Mouse (Mus musculus): ENCODE measurements around the gene Cd3d. TPM values are rescaled to one million over a fixed set of nuclear protein-coding genes. Genes with fewer than 3 reads are reported as not detected.

Gene Cd3d
- total and polyA plus RNA-seq, 2 experiments from 2014 or later, result not detected

GRCm38 (mm10) chr9:45008342-45008741 lies 26.8 kb downstream of the Cd3d start:
- DNase-seq (ENCODE audit: low spot score), result no peak
- H3K4me3 ChIP-seq (ENCODE audit: low read depth, low read length), result no peak overlapping the region
- H3K27ac ChIP-seq (ENCODE audit: low read depth, low read length), result no peak overlapping the region
- no peak for ATAC-seq (ENCODE audit: low FRiP score)
- H3K27me3 ChIP-seq (ENCODE audit: insufficient read depth, low read length), result no peaks in the 10 kb centered on the region
- WGBS, result 46% methylated on average over 4 of the region's 4 CpGs
- H3K4me1 ChIP-seq (ENCODE audit: insufficient read depth, low read length), result no peaks in the 10 kb centered on the region
- no peak overlapping the region for H3K9ac ChIP-seq (replicated peaks; ENCODE audit: low read length, poor library complexity, severe bottlenecking)
- TF ChIP-seq CTCF (IDR thresholded peaks at IDR 0.05), result no peak
- H3K9me3 ChIP-seq (ENCODE audit: low read length), result no peaks in the 10 kb centered on the region
- H3K36me3 ChIP-seq (ENCODE audit: insufficient read depth, low read length), result no peaks in the 10 kb centered on the region
- no peak overlapping the region for H3K4me2 ChIP-seq (ENCODE audit: low read depth, low read length, poor library complexity, severe bottlenecking)

GRCm38 (mm10) chr9:45009180-45010078 lies 27.8 kb downstream of the Cd3d start, which contains the start of gene Cd3e:
Cd3e (minus strand) TSS chr9:45009627.
- no peak within 1 kb of the TSS for H3K4me2 ChIP-seq (ENCODE audit: low read depth, low read length, poor library complexity, severe bottlenecking)
- H3K9me3 ChIP-seq (ENCODE audit: low read length), result no peaks in the 10 kb centered on the region
- whole genome bisulfite sequencing, result 77% methylated on average over 19 of the region's 19 CpGs
- DNase-seq (ENCODE audit: low spot score), result no peak
- H3K4me3 ChIP-seq (ENCODE audit: low read depth, low read length), result no peak within 1 kb of the TSS
- no peaks in the 10 kb centered on the region for H3K36me3 ChIP-seq (ENCODE audit: insufficient read depth, low read length)
- ATAC-seq (ENCODE audit: low FRiP score), result no peak
- no peaks in the 10 kb centered on the region for H3K4me1 ChIP-seq (ENCODE audit: insufficient read depth, low read length)
- no peak within 1 kb of the TSS for H3K27ac ChIP-seq (ENCODE audit: low read depth, low read length)
- H3K27me3 ChIP-seq (ENCODE audit: insufficient read depth, low read length), result no peaks in the 10 kb centered on the region
- TF ChIP-seq CTCF (IDR thresholded peaks at IDR 0.05), result no peak
- H3K9ac ChIP-seq (replicated peaks; ENCODE audit: low read length, poor library complexity, severe bottlenecking), result no peak within 1 kb of the TSS

DNA sequence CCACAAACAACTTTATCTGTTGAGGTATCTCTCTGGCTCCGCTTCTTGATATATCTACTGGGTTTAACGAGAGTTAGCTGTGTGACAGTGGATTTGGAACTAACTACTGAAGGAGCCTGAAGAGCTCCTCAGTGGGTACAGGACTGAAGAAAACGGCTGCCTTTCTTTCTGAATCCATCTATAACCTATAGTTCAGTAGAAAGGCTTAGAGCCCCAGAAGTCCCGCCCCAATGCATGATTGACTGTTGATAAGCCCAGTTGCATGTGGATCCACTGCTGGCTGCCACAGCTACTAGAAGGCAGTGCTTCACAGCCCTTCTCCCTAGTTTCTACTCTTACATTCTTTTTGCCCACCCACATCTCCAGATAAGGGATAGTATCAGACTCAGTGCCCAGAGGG lies 28.9 kb downstream of the Cd3d start:
- 77% methylated on average over 4 of the region's 4 CpGs for WGBS
- no peaks in the 10 kb centered on the region for H3K4me1 ChIP-seq (ENCODE audit: insufficient read depth, low read length)
- DNase-seq (ENCODE audit: low spot score) (no peak), ATAC-seq (ENCODE audit: low FRiP score) (no peak)
- H3K27me3 ChIP-seq (ENCODE audit: insufficient read depth, low read length), result no peaks in the 10 kb centered on the region
- H3K9ac ChIP-seq (replicated peaks; ENCODE audit: low read length, poor library complexity, severe bottlenecking), result no peak overlapping the region
- no peak for TF ChIP-seq CTCF (IDR thresholded peaks at IDR 0.05)
- no peaks in the 10 kb centered on the region for H3K36me3 ChIP-seq (ENCODE audit: insufficient read depth, low read length)
- no peak overlapping the region for H3K4me2 ChIP-seq (ENCODE audit: low read depth, low read length, poor library complexity, severe bottlenecking)
- no peak overlapping the region for H3K4me3 ChIP-seq (ENCODE audit: low read depth, low read length)
- H3K9me3 ChIP-seq (ENCODE audit: low read length), result no peaks in the 10 kb centered on the region
- H3K27ac ChIP-seq (ENCODE audit: low read depth, low read length), result no peak overlapping the region

DNA sequence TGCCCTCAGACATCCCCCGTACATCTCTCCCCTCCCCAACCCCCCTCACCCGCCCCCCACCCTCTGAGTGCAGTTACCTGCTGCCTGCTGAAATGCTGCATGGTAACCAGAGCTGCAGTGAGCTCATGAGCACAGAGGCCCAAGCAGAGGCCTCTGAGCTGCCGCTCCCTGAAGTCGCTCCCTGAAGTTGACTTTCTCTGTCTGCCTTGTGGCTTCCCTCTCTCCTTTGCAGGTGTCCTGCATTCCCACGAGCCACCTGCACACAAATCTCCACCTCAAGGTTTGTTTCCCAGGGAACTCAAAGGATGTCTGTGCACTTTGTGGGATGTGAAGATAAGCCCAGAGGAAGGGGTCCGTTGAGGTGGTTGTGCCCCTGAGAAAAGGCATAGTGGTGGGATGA lies 29.7 kb downstream of the Cd3d start:
- no peaks in the 10 kb centered on the region for H3K27me3 ChIP-seq (ENCODE audit: insufficient read depth, low read length)
- no peak overlapping the region for H3K9ac ChIP-seq (replicated peaks; ENCODE audit: low read length, poor library complexity, severe bottlenecking)
- no peak for TF ChIP-seq CTCF (IDR thresholded peaks at IDR 0.05)
- H3K4me1 ChIP-seq (ENCODE audit: insufficient read depth, low read length), result no peaks in the 10 kb centered on the region
- whole genome bisulfite sequencing, result 49% methylated on average over 6 of the region's 6 CpGs
- H3K9me3 ChIP-seq (ENCODE audit: low read length), result no peaks in the 10 kb centered on the region
- ATAC-seq (ENCODE audit: low FRiP score) (no peak), DNase-seq (ENCODE audit: low spot score) (no peak)
- no peak overlapping the region for H3K4me2 ChIP-seq (ENCODE audit: low read depth, low read length, poor library complexity, severe bottlenecking)
- no peak overlapping the region for H3K27ac ChIP-seq (ENCODE audit: low read depth, low read length)
- no peak overlapping the region for H3K4me3 ChIP-seq (ENCODE audit: low read depth, low read length)
- H3K36me3 ChIP-seq (ENCODE audit: insufficient read depth, low read length), result no peaks in the 10 kb centered on the region

DNA sequence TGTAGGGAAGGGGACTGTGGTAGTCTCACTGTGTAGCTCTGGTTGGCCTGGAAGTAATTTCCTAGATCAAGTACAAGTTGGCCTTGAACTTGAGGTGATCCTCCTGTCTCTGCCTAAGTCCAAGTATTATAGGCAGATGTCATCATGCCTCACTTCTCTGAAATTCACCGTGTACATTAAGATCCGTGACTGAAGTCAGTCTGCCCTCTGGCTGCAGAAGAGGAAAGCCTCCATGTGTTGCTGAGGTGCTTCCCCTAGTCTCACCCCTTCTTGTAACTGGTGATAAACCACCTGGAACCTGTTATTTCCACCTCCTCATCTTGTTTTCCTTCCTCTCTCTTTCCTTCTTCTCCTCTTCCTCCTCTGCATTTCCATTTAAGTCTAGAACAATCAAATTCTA lies 33.3 kb downstream of the Cd3d start:
- 38% methylated on average over 2 of the region's 2 CpGs for WGBS
- no peak overlapping the region for H3K4me3 ChIP-seq (ENCODE audit: low read depth, low read length)
- TF ChIP-seq CTCF (IDR thresholded peaks at IDR 0.05), result no peak
- H3K27me3 ChIP-seq (ENCODE audit: insufficient read depth, low read length), result no peaks in the 10 kb centered on the region
- ATAC-seq (ENCODE audit: low FRiP score) (no peak), DNase-seq (ENCODE audit: low spot score) (no peak)
- no peak overlapping the region for H3K4me2 ChIP-seq (ENCODE audit: low read depth, low read length, poor library complexity, severe bottlenecking)
- no peak overlapping the region for H3K27ac ChIP-seq (ENCODE audit: low read depth, low read length)
- no peak overlapping the region for H3K9ac ChIP-seq (replicated peaks; ENCODE audit: low read length, poor library complexity, severe bottlenecking)
- H3K9me3 ChIP-seq (ENCODE audit: low read length), result no peaks in the 10 kb centered on the region
- H3K4me1 ChIP-seq (ENCODE audit: insufficient read depth, low read length), result no peaks in the 10 kb centered on the region
- H3K36me3 ChIP-seq (ENCODE audit: insufficient read depth, low read length), result no peaks in the 10 kb centered on the region

- Histone ChIP-seq H3K4me2 (ENCODE audit: low read depth, low read length, poor library complexity, severe bottlenecking) (no peak overlapping the region), H3K4me3 (ENCODE audit: low read depth, low read length) (no peak overlapping the region), H3K9me3 (ENCODE audit: low read length) (no peaks in the 10 kb centered on the region), H3K36me3 (ENCODE audit: insufficient read depth, low read length) (no peaks in the 10 kb centered on the region), H3K27ac (ENCODE audit: low read depth, low read length) (no peak overlapping the region), H3K27me3 (ENCODE audit: insufficient read depth, low read length) (no peaks in the 10 kb centered on the region), H3K4me1 (ENCODE audit: insufficient read depth, low read length) (no peaks in the 10 kb centered on the region), H3K9ac (replicated peaks; ENCODE audit: low read length, poor library complexity, severe bottlenecking) (no peak overlapping the region)
- 68% methylated on average over 3 of the region's 3 CpGs for WGBS
- TF ChIP-seq CTCF (IDR thresholded peaks at IDR 0.05), result no peak
- ATAC-seq (ENCODE audit: low FRiP score), result no peak
- DNase-seq (ENCODE audit: low spot score), result no peak
Observed at GRCm38 (mm10) chr9:45015841-45016240, 34.3 kb downstream of the Cd3d start.
